Mouse (Mus musculus): ENCODE measurements at regions not wholly inside any gene's neighbourhood (a gene's known extent, or its start where the extent isn't known, plus 50 kb on each side); places are given as distances from the start of the nearest gene placed in this dataset.

DNA sequence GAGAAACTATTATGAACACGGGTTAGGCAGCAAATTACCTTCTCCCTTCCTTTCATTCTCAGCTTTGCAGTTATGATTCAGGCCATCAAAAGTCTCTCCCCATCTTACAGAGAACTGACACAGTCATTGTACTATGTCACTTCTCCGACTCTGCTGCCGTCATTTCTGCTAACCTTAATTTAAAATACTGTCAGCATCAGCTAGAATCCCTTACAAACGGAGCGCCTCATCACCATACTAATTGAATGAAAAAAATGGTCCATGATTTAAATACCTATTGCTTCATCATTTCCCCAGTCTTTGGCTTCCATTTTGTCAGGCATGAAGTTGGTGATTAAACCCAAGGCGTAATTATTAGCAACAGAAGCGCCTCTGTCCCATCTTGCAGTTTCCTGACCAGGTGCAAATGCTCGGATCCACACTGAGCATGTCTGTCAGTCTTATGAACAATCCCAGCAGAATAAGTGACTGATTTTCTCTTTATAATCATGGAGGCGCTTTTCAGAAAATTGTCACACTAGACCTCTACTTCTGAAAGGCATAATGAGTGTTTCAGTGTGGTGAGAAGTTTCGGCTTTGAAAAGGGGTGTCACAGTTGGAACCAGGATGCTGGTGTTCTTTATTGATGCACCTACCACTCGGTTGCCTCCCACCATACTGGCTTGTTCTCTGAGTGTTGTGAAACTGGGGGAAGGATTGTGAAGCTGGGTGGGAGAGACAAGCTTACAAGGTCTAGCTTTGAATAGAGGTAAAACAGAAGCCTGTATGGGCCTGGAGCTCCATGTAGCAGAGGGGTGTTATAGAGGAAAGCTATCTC, 52.4 kb upstream of the Npy start:
- no peak for DNase-seq (ENCODE audit: low spot score in 2 of 2)
